Mouse (Mus musculus) CH12.LX (cell line): Measurements from ENCODE around the gene Ankrd28.

Source experiments
- CHD2 ChIP-seq: IDR thresholded peaks from 2 replicates; pipeline ENCODE4 v1.6.1; 2011; ENCODE audit warnings: low read length, improper control_type of control experiment
- CTCF ChIP-seq, 2 experiments: IDR thresholded peaks in 1 of 2; conservative IDR thresholded peaks in 1 of 2; 2 replicates each; pipeline ENCODE4 v1.5.1; 2011 to 2012; ENCODE audit warnings: low read depth in 2 of 2, low read length in 2 of 2, improper control_type of control experiment in 1 of 2, inconsistent platforms in 1 of 2, mild to moderate bottlenecking in 1 of 2, moderate library complexity in 1 of 2
- E2F4 ChIP-seq: IDR thresholded peaks from 2 replicates; pipeline ENCODE4 v1.6.1; 2011; ENCODE audit warnings: low read depth, low read length, improper control_type of control experiment; ENCODE audit not compliant: insufficient replicate concordance
- EP300 ChIP-seq: IDR thresholded peaks from 2 replicates; pipeline ENCODE4 v1.6.1; 2011; ENCODE audit warnings: low read length, improper control_type of control experiment
- JUND ChIP-seq: conservative IDR thresholded peaks from 2 replicates; pipeline ENCODE4 v1.6.1; 2011; ENCODE audit warnings: low read depth, low read length, improper control_type of control experiment
- POLR2A ChIP-seq: IDR thresholded peaks from 2 replicates; pipeline ENCODE4 v1.6.1; 2011; ENCODE audit warnings: low read depth, mild to moderate bottlenecking, improper control_type of control experiment, low read length
- POLR2AphosphoS2 ChIP-seq: IDR thresholded peaks from 2 replicates; pipeline ENCODE4 v1.6.1; 2011; ENCODE audit warnings: low read depth, low read length, improper control_type of control experiment
- USF1 ChIP-seq: IDR thresholded peaks from 2 replicates; pipeline ENCODE4 v1.6.1; 2014; ENCODE audit warnings: low read depth, mild to moderate bottlenecking, inconsistent platforms, low read length, improper control_type of control experiment
- ZC3H11A ChIP-seq: IDR thresholded peaks from 2 replicates; pipeline ENCODE4 v1.6.1; 2012; ENCODE audit warnings: low read depth, mild to moderate bottlenecking, inconsistent platforms, low read length, improper control_type of control experiment
- ZKSCAN1 ChIP-seq: IDR thresholded peaks from 2 replicates; pipeline ENCODE4 v1.6.1; 2012; ENCODE audit warnings: low read depth, inconsistent platforms, low read length, improper control_type of control experiment, borderline replicate concordance
- ZMIZ1 ChIP-seq: IDR thresholded peaks from 2 replicates; pipeline ENCODE4 v1.6.1; 2012; ENCODE audit warnings: low read depth, mild to moderate bottlenecking, inconsistent platforms, low read length, improper control_type of control experiment
- ZNF384 ChIP-seq: IDR thresholded peaks from 2 replicates; pipeline ENCODE4 v1.6.1; 2012; ENCODE audit warnings: low read depth, low read length, improper control_type of control experiment, inconsistent platforms

GRCm38 (mm10) chr14:31831370-31831712 lies 890 bp upstream of the Ankrd28 start:
- TF ChIP-seq EP300 (no peak), POLR2A (no peak), CTCF (conservative IDR thresholded peaks at IDR 0.05 in 1 of 2, IDR thresholded peaks at IDR 0.05 in 1 of 2; ENCODE audit: low read depth in 2 of 2, low read length in 2 of 2) (no peak), ZC3H11A (no peak), CHD2 (no peak), POLR2AphosphoS2 (no peak), E2F4 (no peak), USF1 (no peak), JUND (no peak), ZKSCAN1 (no peak), ZNF384 (no peak), ZMIZ1 (no peak)
